Mouse (Mus musculus): ENCODE results near the gene Tbrg4. TPM values are rescaled to one million over a fixed set of nuclear protein-coding genes. Genes with fewer than 3 reads are reported as not detected.

The Tbrg4 gene
- polyA plus RNA-seq, 1 experiment from 2014 or later: 23.5 TPM

DNA sequence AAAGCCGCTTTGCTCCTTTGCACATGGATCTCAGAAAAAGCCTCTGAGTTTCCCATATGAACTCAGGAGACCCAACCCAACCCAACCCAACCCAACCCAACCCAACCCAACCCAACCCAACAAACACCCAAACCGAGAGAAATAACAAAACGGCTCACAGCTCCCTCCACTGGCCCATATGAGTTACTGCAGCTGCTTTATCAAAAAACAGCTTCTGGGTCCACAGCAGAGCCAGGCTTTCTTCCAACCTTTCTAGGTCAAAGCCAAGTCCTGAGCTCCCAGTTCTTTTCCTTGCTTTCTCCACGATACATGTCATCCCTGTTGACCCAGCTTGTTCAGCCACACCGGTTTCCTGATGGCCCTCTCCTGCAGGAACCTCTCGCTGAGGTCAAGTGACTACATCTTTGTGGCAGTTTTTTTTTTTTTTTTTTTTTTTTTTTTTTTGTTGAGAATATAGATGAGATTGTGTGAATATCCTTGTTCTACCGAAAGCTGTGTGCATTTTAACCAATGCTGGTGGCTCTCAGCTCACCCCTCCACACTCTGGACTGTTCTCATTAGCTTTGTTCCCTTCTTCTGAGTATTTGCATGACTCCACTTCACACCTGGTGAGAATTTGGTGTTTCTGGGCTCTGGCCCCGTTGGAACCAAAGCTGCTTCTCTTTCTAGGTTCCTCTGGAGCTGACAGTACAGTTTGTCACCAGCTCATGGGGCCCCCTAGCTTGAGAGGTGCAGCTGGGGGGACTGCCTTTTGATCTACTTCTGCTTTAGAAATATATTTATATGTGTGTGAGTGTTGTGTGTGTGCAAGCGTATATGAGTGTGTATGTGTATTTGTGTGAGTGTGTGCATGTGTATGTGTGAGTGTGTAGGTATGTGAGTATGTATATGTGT lies 22.2 kb upstream of the Tbrg4 start:
- DNase-seq: no peak

DNA sequence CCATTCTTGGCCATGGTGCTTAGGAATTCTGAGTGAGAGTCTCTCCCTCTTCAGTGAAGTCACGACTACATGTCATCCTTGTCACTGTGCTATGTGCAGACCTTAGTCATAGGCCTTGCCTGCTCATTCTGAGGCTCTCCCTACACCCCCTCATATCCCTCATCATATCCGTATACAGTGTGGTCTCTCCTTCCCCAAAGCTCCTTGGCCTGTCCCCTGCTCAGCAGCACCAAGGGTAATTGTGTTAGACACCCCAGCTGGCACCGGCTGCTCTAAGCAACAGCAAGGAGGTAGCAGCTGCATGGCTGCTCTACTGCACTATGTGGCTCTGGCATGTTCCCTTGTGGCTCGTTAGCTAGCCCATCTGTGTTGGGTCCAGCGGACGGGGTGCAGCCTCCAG lies 18.7 kb upstream of the Tbrg4 start:
- no peak for ATAC-seq

More for the DNA sequence above, 22.2 kb upstream of the Tbrg4 start:
- Histone ChIP-seq H3K27ac (ENCODE audit: low read depth) (no peak overlapping the region), H3K9me3 (ENCODE audit: low read length) (no peaks in the 10 kb centered on the region), H3K4me1 (ENCODE audit: insufficient read depth) (no peaks in the 10 kb centered on the region), H3K4me2 (ENCODE audit: low read depth, low read length) (no peak overlapping the region), H3K9ac (replicated peaks) (no peak overlapping the region), H3K27me3 (ENCODE audit: insufficient read depth, low read length) (no peaks in the 10 kb centered on the region), H3K4me3 (ENCODE audit: low read depth, low read length) (no peak overlapping the region), H3K36me3 (replicated peaks; ENCODE audit: insufficient read depth, low read length) (no peaks in the 10 kb centered on the region)
- no peak for ATAC-seq
- WGBS (ENCODE audit: insufficient replicate concordance): 49% methylated on average over 9 of the region's 9 CpGs
- no peak for TF ChIP-seq EP300 (IDR thresholded peaks at IDR 0.05; ENCODE audit: low read depth)
- TF ChIP-seq CTCF (IDR thresholded peaks at IDR 0.05; ENCODE audit: low read depth): peak; percentile 37

DNA sequence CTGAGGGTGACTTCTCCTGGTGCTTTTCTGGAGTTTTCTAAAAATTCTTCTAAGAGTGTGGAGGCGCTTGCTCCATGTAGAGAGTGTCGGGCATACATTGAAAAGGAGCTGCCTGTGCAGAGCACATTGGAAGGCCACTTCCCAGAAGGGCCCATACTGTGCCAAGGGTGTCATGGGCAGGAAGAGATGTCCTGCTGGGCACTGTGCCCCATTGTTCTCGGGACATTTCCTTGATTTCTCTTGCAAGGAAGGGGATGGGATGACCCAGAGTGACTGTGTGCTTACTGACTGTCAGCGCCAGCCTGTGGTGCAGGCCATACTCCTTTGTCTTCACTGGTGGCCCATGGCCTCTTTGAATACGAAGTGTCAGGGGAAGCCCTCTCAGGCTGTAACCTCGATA lies 13.2 kb upstream of the Tbrg4 start:
- 71% methylated on average over 6 of the region's 6 CpGs for WGBS (ENCODE audit: insufficient replicate concordance)
- Histone ChIP-seq H3K27ac (ENCODE audit: low read depth) (no peak overlapping the region), H3K27me3 (ENCODE audit: insufficient read depth, low read length) (no peaks in the 10 kb centered on the region), H3K4me3 (ENCODE audit: low read depth, low read length) (no peak overlapping the region), H3K9me3 (ENCODE audit: low read length) (no peaks in the 10 kb centered on the region), H3K9ac (replicated peaks) (no peak overlapping the region), H3K4me2 (ENCODE audit: low read depth, low read length) (no peak overlapping the region), H3K36me3 (replicated peaks; ENCODE audit: insufficient read depth, low read length) (no peaks in the 10 kb centered on the region), H3K4me1 (ENCODE audit: insufficient read depth) (no peaks in the 10 kb centered on the region)
- no peak for DNase-seq
- TF ChIP-seq CTCF (IDR thresholded peaks at IDR 0.05; ENCODE audit: low read depth): no peak
- no peak for TF ChIP-seq EP300 (IDR thresholded peaks at IDR 0.05; ENCODE audit: low read depth)
- ATAC-seq: no peak

More for the DNA sequence above, 18.7 kb upstream of the Tbrg4 start:
- Histone ChIP-seq H3K27me3 (ENCODE audit: insufficient read depth, low read length) (no peaks in the 10 kb centered on the region), H3K9me3 (ENCODE audit: low read length) (no peaks in the 10 kb centered on the region), H3K4me2 (ENCODE audit: low read depth, low read length) (no peak overlapping the region), H3K9ac (replicated peaks) (no peak overlapping the region), H3K4me1 (ENCODE audit: insufficient read depth) (no peaks in the 10 kb centered on the region), H3K36me3 (replicated peaks; ENCODE audit: insufficient read depth, low read length) (no peaks in the 10 kb centered on the region), H3K4me3 (ENCODE audit: low read depth, low read length) (no peak overlapping the region), H3K27ac (ENCODE audit: low read depth) (no peak overlapping the region)
- TF ChIP-seq CTCF (IDR thresholded peaks at IDR 0.05; ENCODE audit: low read depth) (no peak), EP300 (IDR thresholded peaks at IDR 0.05; ENCODE audit: low read depth) (no peak)
- 82% methylated on average over 6 of the region's 6 CpGs for WGBS (ENCODE audit: insufficient replicate concordance)
- no peak for DNase-seq

DNA sequence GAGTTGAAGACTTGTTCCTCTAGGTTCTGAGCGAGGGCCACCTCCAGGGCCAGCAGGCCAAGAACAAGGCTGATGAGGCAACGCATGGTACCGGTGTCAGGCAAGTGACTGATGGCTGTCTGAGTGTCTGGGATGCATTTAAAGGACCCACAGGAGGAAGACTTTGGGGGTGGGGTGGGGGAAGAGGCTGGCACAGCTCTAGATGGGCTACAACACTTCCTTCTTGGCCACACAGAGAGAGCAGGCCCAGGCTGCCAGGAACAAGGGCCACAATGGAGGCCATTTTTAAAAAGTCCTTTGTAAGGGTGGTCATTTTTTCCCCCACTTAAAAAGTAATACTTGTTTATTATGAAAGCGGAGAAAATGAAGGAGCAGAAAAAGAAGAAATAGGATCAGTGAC lies 12.7 kb upstream of the Tbrg4 start, which contains the start of gene Wap:
Gene Wap (minus strand): TSS at position 101 of the 400 bp plus-strand sequence.
- DNase-seq: no peak
- H3K4me3 ChIP-seq (ENCODE audit: low read depth, low read length): no peak within 1 kb of the TSS
- H3K36me3 ChIP-seq (replicated peaks; ENCODE audit: insufficient read depth, low read length): no peaks in the 10 kb centered on the region
- TF ChIP-seq EP300 (IDR thresholded peaks at IDR 0.05; ENCODE audit: low read depth): no peak
- TF ChIP-seq CTCF (IDR thresholded peaks at IDR 0.05; ENCODE audit: low read depth): no peak
- H3K9ac ChIP-seq (replicated peaks): no peak within 1 kb of the TSS
- no peak within 1 kb of the TSS for H3K27ac ChIP-seq (ENCODE audit: low read depth)
- H3K9me3 ChIP-seq (ENCODE audit: low read length): no peaks in the 10 kb centered on the region
- no peak within 1 kb of the TSS for H3K4me2 ChIP-seq (ENCODE audit: low read depth, low read length)
- no peaks in the 10 kb centered on the region for H3K4me1 ChIP-seq (ENCODE audit: insufficient read depth)
- WGBS (ENCODE audit: insufficient replicate concordance): 81% methylated on average over 4 of the region's 4 CpGs
- no peak for ATAC-seq
- no peaks in the 10 kb centered on the region for H3K27me3 ChIP-seq (ENCODE audit: insufficient read depth, low read length)

DNA sequence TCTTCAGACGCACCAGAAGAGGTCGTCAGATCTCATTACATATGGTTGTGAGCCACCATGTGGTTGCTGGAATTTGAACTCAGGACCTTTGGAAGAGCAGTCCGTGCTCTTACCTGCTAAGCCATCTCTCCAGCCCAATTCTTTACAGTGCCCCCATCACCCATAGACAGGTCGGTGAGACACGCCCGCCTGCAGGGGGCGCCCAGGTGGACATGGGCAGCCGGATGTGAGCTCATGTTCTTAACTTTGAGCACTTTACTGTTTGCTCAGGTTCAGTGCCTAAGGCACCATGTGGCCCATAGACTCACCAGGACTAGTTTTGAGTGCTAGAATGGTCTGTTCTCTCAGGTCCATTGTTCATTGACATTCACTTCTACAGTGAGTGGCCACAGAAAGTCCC lies 10.3 kb upstream of the Tbrg4 start:
- WGBS (ENCODE audit: insufficient replicate concordance): 58% methylated on average over 8 of the region's 8 CpGs
- no peak overlapping the region for H3K4me2 ChIP-seq (ENCODE audit: low read depth, low read length)
- no peaks in the 10 kb centered on the region for H3K4me1 ChIP-seq (ENCODE audit: insufficient read depth)
- no peaks in the 10 kb centered on the region for H3K36me3 ChIP-seq (replicated peaks; ENCODE audit: insufficient read depth, low read length)
- no peak overlapping the region for H3K27ac ChIP-seq (ENCODE audit: low read depth)
- peaks cover 4% of the 10 kb centered on the region; the same call in 1 of the 2 replicates for H3K9me3 ChIP-seq (ENCODE audit: low read length)
- H3K9ac ChIP-seq (replicated peaks): no peak overlapping the region
- no peak overlapping the region for H3K4me3 ChIP-seq (ENCODE audit: low read depth, low read length)
- TF ChIP-seq EP300 (IDR thresholded peaks at IDR 0.05; ENCODE audit: low read depth) (no peak), CTCF (IDR thresholded peaks at IDR 0.05; ENCODE audit: low read depth) (peak; percentile 48)
- H3K27me3 ChIP-seq (ENCODE audit: insufficient read depth, low read length): no peaks in the 10 kb centered on the region
- DNase-seq (no peak), ATAC-seq (no peak)

DNA sequence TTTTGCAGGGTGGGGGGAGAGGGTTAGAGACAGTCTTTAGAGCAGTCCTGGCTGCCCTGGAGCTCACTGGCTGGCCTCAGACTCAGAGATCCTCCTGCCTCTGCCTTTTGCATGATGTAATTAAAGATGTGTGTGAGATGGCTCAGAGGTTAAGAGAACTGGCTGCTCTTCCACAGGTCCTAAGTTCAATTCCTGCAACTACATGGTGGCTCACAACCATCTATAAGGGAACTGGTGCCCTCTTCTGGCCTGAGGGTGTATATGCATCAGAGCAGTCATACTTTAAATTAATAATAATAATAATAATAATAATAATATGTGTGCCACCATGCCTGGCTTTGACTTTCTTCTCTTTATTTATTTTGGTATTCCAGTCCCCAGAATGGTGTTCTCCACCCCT lies 3.8 kb upstream of the Tbrg4 start:
- TF ChIP-seq CTCF (IDR thresholded peaks at IDR 0.05; ENCODE audit: low read depth) (peak; percentile 67), EP300 (IDR thresholded peaks at IDR 0.05; ENCODE audit: low read depth) (no peak)
- H3K4me3 ChIP-seq (ENCODE audit: low read depth, low read length): no peak overlapping the region
- ATAC-seq (no peak), DNase-seq (no peak)
- H3K27ac ChIP-seq (ENCODE audit: low read depth): 0 out of 2 replicates have a peak overlapping the region, but pooled peaks have one; percentile 4
- no peak overlapping the region for H3K9ac ChIP-seq (replicated peaks)
- H3K4me2 ChIP-seq (ENCODE audit: low read depth, low read length): no peak overlapping the region
- H3K4me1 ChIP-seq (ENCODE audit: insufficient read depth): peaks cover 23% of the 10 kb centered on the region
- H3K27me3 ChIP-seq (ENCODE audit: insufficient read depth, low read length): no peaks in the 10 kb centered on the region
- H3K9me3 ChIP-seq (ENCODE audit: low read length): peaks cover 4% of the 10 kb centered on the region; the same call in 1 of the 2 replicates
- H3K36me3 ChIP-seq (replicated peaks; ENCODE audit: insufficient read depth, low read length): no peaks in the 10 kb centered on the region

Measured in liver, postnatal 0 days (tissue).